Mouse (Mus musculus) MEL (cell line): ENCODE results near the gene Grin2b. TPM values are rescaled to one million over a fixed set of nuclear protein-coding genes. Genes with fewer than 3 reads are reported as not detected.

Source experiments
- DNase-seq: peaks from one replicate; pipeline ENCODE4 v3.0.0; 2011; ENCODE audit warnings: low read depth, low spot score
- H3K27ac ChIP-seq: 2 replicates; pipeline ENCODE4 v1.5.1; 2012; ENCODE audit warnings: low read depth, mild to moderate bottlenecking, control low read depth, low read length, moderate library complexity; ENCODE audit not compliant: control insufficient read depth
- H3K27me3 ChIP-seq, 2 experiments: fragments of 150-350 bp in 1 of 2; sonication (generic) in 1 of 2; 2 replicates each; pipeline ENCODE4 v1.6.1; 2012; ENCODE audit warnings: low read length in 2 of 2, mild to moderate bottlenecking in 2 of 2, improper control_type of control experiment in 1 of 2, moderate library complexity in 1 of 2; ENCODE audit not compliant: insufficient read depth in 2 of 2, control insufficient read depth in 1 of 2
- H3K36me3 ChIP-seq, 2 experiments: 2 replicates each; pipeline ENCODE4 v1.6.1; 2012 to 2014; ENCODE audit warnings: low read length in 2 of 2, improper control_type of control experiment in 1 of 2, inconsistent platforms in 1 of 2, mild to moderate bottlenecking in 1 of 2; ENCODE audit not compliant: insufficient read depth in 2 of 2, control insufficient read depth in 1 of 2
- H3K4me1 ChIP-seq, 2 experiments: fragments of 150-350 bp in 1 of 2; sonication (generic) in 1 of 2; 2 replicates each; pipeline ENCODE4 v1.6.1; 2012; ENCODE audit warnings: low read length in 2 of 2, improper control_type of control experiment in 1 of 2, mild to moderate bottlenecking in 1 of 2; ENCODE audit not compliant: insufficient read depth in 2 of 2, control insufficient read depth in 1 of 2
- H3K4me3 ChIP-seq, 2 experiments: fragments of 150-350 bp in 1 of 2; sonication (generic) in 1 of 2; 2 replicates each; pipeline ENCODE4 v1.5.1; 2012; ENCODE audit warnings: low read depth in 2 of 2, low read length in 2 of 2, mild to moderate bottlenecking in 2 of 2, moderate library complexity in 2 of 2, control low read depth in 1 of 2, improper control_type of control experiment in 1 of 2; ENCODE audit not compliant: control insufficient read depth in 1 of 2, insufficient read depth in 1 of 2
- H3K79me2 ChIP-seq: 2 replicates; pipeline ENCODE4 v1.6.1; 2012; ENCODE audit warnings: mild to moderate bottlenecking, low read length, moderate library complexity; ENCODE audit not compliant: control insufficient read depth, poor library complexity, insufficient read depth
- H3K9ac ChIP-seq: 2 replicates; pipeline ENCODE4 v1.6.1; 2012; ENCODE audit warnings: low read depth, mild to moderate bottlenecking, control low read depth, low read length, moderate library complexity; ENCODE audit not compliant: control insufficient read depth, poor library complexity, severe bottlenecking
- H3K9me3 ChIP-seq: fragments of 150-350 bp; sonication (generic); replicated peaks from 2 replicates; pipeline ENCODE4 v1.6.1; 2012; ENCODE audit warnings: mild to moderate bottlenecking, low read length, improper control_type of control experiment, moderate library complexity; ENCODE audit not compliant: insufficient read depth
- BHLHE40 ChIP-seq: IDR thresholded peaks from 2 replicates; pipeline ENCODE4 v1.6.1; 2012; ENCODE audit warnings: low read depth, mild to moderate bottlenecking, inconsistent platforms, low read length, improper control_type of control experiment, borderline replicate concordance
- CHD2 ChIP-seq: IDR thresholded peaks from 2 replicates; pipeline ENCODE4 v1.6.1; 2011; ENCODE audit warnings: low read length, improper control_type of control experiment
- ELF1 ChIP-seq: IDR thresholded peaks from 2 replicates; pipeline ENCODE4 v1.6.1; 2014; ENCODE audit warnings: low read depth, mild to moderate bottlenecking, inconsistent platforms, low read length, improper control_type of control experiment, moderate library complexity
- MAZ ChIP-seq: IDR thresholded peaks from 2 replicates; pipeline ENCODE4 v1.6.1; 2012; ENCODE audit warnings: low read depth, mild to moderate bottlenecking, inconsistent platforms, low read length, improper control_type of control experiment
- RAD21 ChIP-seq: IDR thresholded peaks from 2 replicates; pipeline ENCODE4 v1.6.1; 2011; ENCODE audit warnings: mild to moderate bottlenecking, low read depth, low read length, improper control_type of control experiment
- SIN3A ChIP-seq: IDR thresholded peaks from 2 replicates; pipeline ENCODE4 v1.6.1; 2012; ENCODE audit warnings: low read length, improper control_type of control experiment, inconsistent platforms
- TAL1 ChIP-seq: IDR thresholded peaks from 2 replicates; pipeline ENCODE4 v1.6.1; 2012; ENCODE audit warnings: mild to moderate bottlenecking, inconsistent platforms, low read length, moderate library complexity, mixed read lengths
- ZKSCAN1 ChIP-seq: IDR thresholded peaks from 2 replicates; pipeline ENCODE4 v1.6.1; 2012; ENCODE audit warnings: low read depth, mild to moderate bottlenecking, inconsistent platforms, low read length, improper control_type of control experiment, moderate library complexity
- polyA plus RNA-seq, 2 experiments: library from polyadenylated mRNA; stranded (reverse) in 1 of 2; unstranded in 1 of 2; fragments of >175 nt in 1 of 2; fragments of >200 nt in 1 of 2; gene quantifications; 2 replicates each; pipeline versions ENCODE4 v1.2.1 to v1.2.4; 2012; ENCODE audit warnings: low replicate concordance in 2 of 2, low read depth in 1 of 2; ENCODE audit not compliant: insufficient read length in 2 of 2, insufficient read depth in 1 of 2, missing spikeins in 1 of 2
- total RNA-seq: library from RNA; depleted of rRNA; stranded (reverse); fragments of 300-350 nt; gene quantifications from 2 replicates; pipeline ENCODE4 v1.2.3, GENCODE M21; 2012

The Grin2b gene
- total and polyA plus RNA-seq, 3 experiments: not detected

DNA sequence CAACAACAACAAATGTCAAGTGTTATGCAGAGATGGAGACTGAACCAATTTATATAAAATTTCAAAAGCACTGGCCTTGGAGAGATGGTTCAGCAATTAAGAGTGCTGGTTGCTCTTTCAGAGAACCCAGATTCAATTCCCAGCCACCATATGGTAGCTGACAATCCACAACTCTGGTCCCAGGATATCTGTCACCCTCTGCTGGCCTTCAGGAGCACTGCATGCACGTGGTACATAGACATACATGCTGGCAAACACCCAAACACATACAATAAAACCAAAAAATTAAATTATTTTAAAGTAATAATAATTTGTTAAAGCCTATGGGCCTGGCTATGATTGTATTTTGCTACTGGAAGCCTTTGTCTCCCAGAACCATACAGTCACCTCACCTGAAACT lies 77.0 kb downstream of the Grin2b start:
- H3K9ac ChIP-seq: no peak overlapping the region
- TF ChIP-seq RAD21 (no peak), SIN3A (no peak), TAL1 (no peak), MAZ (no peak), ZKSCAN1 (no peak), ELF1 (no peak)
- H3K4me1 ChIP-seq: no peaks in the 10 kb centered on the region
- H3K36me3 ChIP-seq: no peaks in the 10 kb centered on the region
- H3K27me3 ChIP-seq: no peaks in the 10 kb centered on the region
- no peaks in the 10 kb centered on the region for H3K9me3 ChIP-seq
- H3K4me3 ChIP-seq: no peak overlapping the region
- no peak for DNase-seq
- no peak overlapping the region for H3K27ac ChIP-seq
- no peaks in the 10 kb centered on the region for H3K79me2 ChIP-seq

DNA sequence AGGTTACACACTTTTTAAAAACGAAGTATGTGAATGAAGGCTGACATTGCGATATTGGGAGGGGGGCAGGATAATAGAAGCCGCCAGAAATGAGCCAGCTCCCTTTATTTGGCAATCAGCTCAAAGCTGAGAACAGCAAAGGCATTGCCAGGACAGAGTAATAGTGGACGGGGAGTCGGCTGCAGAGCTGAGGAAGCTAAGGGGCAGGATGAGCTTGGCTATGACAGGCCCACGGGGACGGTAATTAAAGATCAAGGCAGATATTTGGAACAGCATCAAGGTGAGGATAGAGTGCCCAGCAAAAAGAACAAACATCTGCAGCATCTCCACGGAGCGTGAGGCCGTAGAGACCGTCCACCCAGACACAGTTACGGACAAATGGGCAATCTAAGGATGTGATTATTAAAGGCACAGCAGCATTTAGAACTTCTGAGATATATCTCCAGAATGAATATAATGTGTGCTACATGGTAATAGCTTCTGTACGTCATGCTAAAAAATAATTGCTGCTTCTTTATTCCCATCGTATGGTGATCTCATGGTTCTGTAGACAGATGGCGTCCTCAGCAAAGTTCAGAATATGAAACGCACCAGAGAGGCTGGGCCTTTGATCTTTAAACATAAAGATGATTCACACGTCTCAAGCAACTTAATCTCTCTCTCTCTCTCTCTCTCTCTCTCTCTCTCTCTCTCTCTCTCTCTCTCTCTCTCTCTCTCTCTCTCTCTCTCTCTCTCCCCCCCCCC lies 93.1 kb downstream of the Grin2b start:
- Histone ChIP-seq H3K79me2 (no peaks in the 10 kb centered on the region), H3K9me3 (no peaks in the 10 kb centered on the region), H3K4me3 (no peak overlapping the region), H3K9ac (no peak overlapping the region), H3K27me3 (no peaks in the 10 kb centered on the region; a peak in 1 of 4 replicates), H3K36me3 (no peaks in the 10 kb centered on the region), H3K27ac (no peak overlapping the region), H3K4me1 (no peaks in the 10 kb centered on the region)
- no peak for TF ChIP-seq CHD2
- DNase-seq: no peak

DNA sequence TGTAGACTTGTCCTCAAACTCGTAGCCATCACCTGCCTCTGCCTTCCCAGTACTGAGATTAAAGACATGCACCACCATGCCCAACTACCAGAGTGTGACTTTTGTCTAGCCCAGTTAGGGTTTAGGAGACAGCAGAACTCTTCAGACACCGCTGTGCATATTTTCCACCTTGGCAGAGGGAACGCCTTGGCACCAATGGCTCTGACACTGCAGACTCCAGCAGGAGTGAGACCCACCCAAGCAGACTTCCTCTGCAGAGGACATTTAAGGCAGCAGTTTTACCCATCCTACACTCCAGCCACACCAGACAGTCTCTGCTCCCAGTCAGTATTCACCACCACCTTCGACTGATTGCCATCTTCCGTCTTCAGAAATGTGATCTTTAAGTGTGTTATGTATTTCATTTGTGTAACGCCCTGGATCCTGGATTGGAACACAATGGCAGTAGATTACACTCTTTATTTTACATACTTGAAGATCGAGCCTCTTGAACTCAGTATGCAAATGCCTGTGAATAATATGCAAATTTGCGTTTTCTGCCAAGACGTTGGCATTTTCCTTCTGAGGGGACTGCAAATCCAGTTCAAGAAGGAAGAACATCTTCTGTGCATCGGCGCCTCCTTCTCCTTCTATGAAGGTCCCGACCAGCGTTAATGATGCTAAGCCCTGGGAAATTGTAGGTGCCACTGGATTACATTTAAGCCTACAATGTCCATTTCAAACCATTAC lies 100.8 kb downstream of the Grin2b start:
- DNase-seq: no peak
- Histone ChIP-seq H3K27ac (no peak overlapping the region), H3K9ac (no peak overlapping the region), H3K9me3 (no peaks in the 10 kb centered on the region), H3K4me3 (no peak overlapping the region), H3K27me3 (no peaks in the 10 kb centered on the region), H3K36me3 (no peaks in the 10 kb centered on the region), H3K4me1 (no peaks in the 10 kb centered on the region), H3K79me2 (no peaks in the 10 kb centered on the region)
- TF ChIP-seq BHLHE40 (no peak), RAD21 (no peak), ZKSCAN1 (no peak)
